Mouse (Mus musculus): ENCODE results near the gene Kcnj2.

GRCm38 (mm10) chr11:111123324-111123723 is 57.4 kb downstream of the Kcnj2 start:
- TF ChIP-seq TAL1 (IDR thresholded peaks at IDR 0.05; ENCODE audit: low read length) (no peak), GATA1 (IDR thresholded peaks at IDR 0.05; ENCODE audit: low read length) (no peak)
